Mouse (Mus musculus) forebrain, embryonic 10.5 days (tissue): ENCODE data around the gene Ccdc148. TPM values are rescaled to one million over a fixed set of nuclear protein-coding genes. Genes with fewer than 3 reads are reported as not detected.

Experiments
- DNase-seq: peaks from one replicate; pipeline ENCODE4 v3.0.0-alpha.2; 2017; ENCODE audit warnings: low spot score; ENCODE audit errors: extremely low spot score
- H3K27ac ChIP-seq: fragments of 300-500 bp; sonication (generic); 2 replicates; pipeline ENCODE4 v1.5.1; 2016; ENCODE audit warnings: mild to moderate bottlenecking
- H3K27me3 ChIP-seq: fragments of 300-500 bp; sonication (generic); 2 replicates; pipeline ENCODE4 v1.6.1; 2016; ENCODE audit warnings: mild to moderate bottlenecking; ENCODE audit not compliant: poor library complexity, severe bottlenecking
- H3K36me3 ChIP-seq: fragments of 300-500 bp; sonication (generic); replicated peaks from 2 replicates; pipeline ENCODE4 v1.6.1; 2016; ENCODE audit warnings: mild to moderate bottlenecking, moderate library complexity
- H3K4me1 ChIP-seq: fragments of 300-500 bp; sonication (generic); 2 replicates; pipeline ENCODE4 v1.6.1; 2016
- H3K4me3 ChIP-seq: fragments of 300-500 bp; sonication (generic); 2 replicates; pipeline ENCODE4 v1.5.1; 2016; ENCODE audit warnings: mild to moderate bottlenecking, moderate library complexity
- H3K9me3 ChIP-seq: fragments of 300-500 bp; sonication (generic); 2 replicates; pipeline ENCODE4 v1.6.1; 2016; ENCODE audit warnings: mild to moderate bottlenecking, moderate library complexity
- WGBS: fragments of 180-500 bp; shearing (Covaris S2); methylation state at CpG from one replicate; pipeline ENCODE4 v1.1.7; 2016; 5-methylcytosine and 5-hydroxymethylcytosine counted together
- polyA plus RNA-seq: library from polyadenylated mRNA; unstranded; fragments of >200 nt; fragmentation: Nextera tagmentation; extraction: Ambion mirVana; gene quantifications from 2 replicates; pipeline ENCODE4 v1.2.1, GENCODE M21; 2016

Gene Ccdc148
- polyA plus RNA-seq, 1 experiment from 2014 or later: 1.3 TPM

DNA sequence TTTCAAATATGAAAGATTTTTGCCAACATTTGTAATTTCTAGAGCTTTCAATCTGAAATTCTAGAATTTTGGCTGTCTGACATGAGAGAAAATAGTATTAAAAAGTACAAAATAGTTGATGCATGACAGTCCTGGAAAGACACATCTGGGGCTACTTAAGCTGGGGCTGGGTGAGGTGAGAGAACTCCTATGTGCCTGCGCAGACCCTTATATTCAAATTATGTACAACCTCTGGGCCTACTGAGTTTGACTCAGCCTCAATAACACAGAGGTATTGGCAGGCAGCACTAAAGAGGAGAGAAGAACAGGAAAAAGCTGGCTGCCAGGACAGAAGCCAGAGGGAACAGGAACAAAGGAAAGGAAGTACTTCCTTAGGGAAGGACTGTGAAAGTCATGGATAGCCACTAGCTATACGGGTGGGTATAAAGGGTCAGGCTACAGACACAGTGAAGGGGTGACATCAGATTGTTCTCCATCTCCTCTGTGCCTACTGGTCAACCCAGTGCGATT is 381.4 kb downstream of the Ccdc148 start:
- 80% methylated on average over 3 of the region's 3 CpGs for WGBS
- no peak overlapping the region for H3K4me3 ChIP-seq
- no peaks in the 10 kb centered on the region for H3K9me3 ChIP-seq
- H3K36me3 ChIP-seq: no peaks in the 10 kb centered on the region
- no peak overlapping the region for H3K27ac ChIP-seq
- H3K27me3 ChIP-seq: no peaks in the 10 kb centered on the region
- no peak for DNase-seq
- H3K4me1 ChIP-seq: no peaks in the 10 kb centered on the region

- Histone ChIP-seq H3K4me1 (no peaks in the 10 kb centered on the region), H3K27me3 (no peaks in the 10 kb centered on the region), H3K36me3 (no peaks in the 10 kb centered on the region), H3K9me3 (no peaks in the 10 kb centered on the region), H3K4me3 (no peak overlapping the region), H3K27ac (no peak overlapping the region)
- no peak for DNase-seq
- 94% methylated on average over 9 of the region's 9 CpGs for WGBS
Observed at GRCm38 (mm10) chr2:58773833-58774232, 386.6 kb downstream of the Ccdc148 start.

Other genes with a start within 250 kb of the Ccdc148 start
- 20.2 and 20.8 TPM in 2 replicates for gene Pkp4, start 167 bp upstream of the Ccdc148 start, polyA plus RNA-seq